Mouse (Mus musculus): ENCODE measurements around the gene Foxj1. TPM values are rescaled to one million over a fixed set of nuclear protein-coding genes. Genes with fewer than 3 reads are reported as not detected.

The Foxj1 gene
- polyA plus RNA-seq, 1 experiment from 2014 or later, result 4.4 TPM

GRCm38 (mm10) chr11:116311169-116311568, 24.0 kb downstream of the Foxj1 start:
- DNase-seq (ENCODE audit: extremely low spot score, low spot score), result no peak
- WGBS, result 71% methylated on average over 8 of the region's 8 CpGs

GRCm38 (mm10) chr11:116309601-116310000, 25.6 kb downstream of the Foxj1 start:
- no peak for DNase-seq (ENCODE audit: extremely low spot score, low spot score)
- WGBS, result 80% methylated on average over 3 of the region's 3 CpGs
- Histone ChIP-seq H3K4me3 (no peak overlapping the region), H3K4me1 (peaks cover 13% of the 10 kb centered on the region), H3K9me3 (no peaks in the 10 kb centered on the region), H3K27ac (no peak overlapping the region), H3K27me3 (ENCODE audit: poor library complexity, severe bottlenecking) (peaks cover 13% of the 10 kb centered on the region; the same call in 1 of the 2 replicates), H3K36me3 (replicated peaks) (peaks cover 8% of the 10 kb centered on the region)

More at GRCm38 (mm10) chr11:116311169-116311568, 24.0 kb downstream of the Foxj1 start:
- Histone ChIP-seq H3K4me3 (no peak overlapping the region), H3K27ac (no peak overlapping the region), H3K9me3 (no peaks in the 10 kb centered on the region), H3K36me3 (replicated peaks) (no peaks in the 10 kb centered on the region), H3K27me3 (ENCODE audit: poor library complexity, severe bottlenecking) (peaks cover 13% of the 10 kb centered on the region; the same call in 1 of the 2 replicates), H3K4me1 (peaks cover 15% of the 10 kb centered on the region)

GRCm38 (mm10) chr11:116307762-116308531, 27.3 kb downstream of the Foxj1 start:
- H3K27me3 ChIP-seq (ENCODE audit: poor library complexity, severe bottlenecking), result peaks cover 13% of the 10 kb centered on the region; the same call in 1 of the 2 replicates
- 92% methylated on average over 12 of the region's 12 CpGs for WGBS
- DNase-seq (ENCODE audit: extremely low spot score, low spot score), result no peak
- no peaks in the 10 kb centered on the region for H3K9me3 ChIP-seq
- no peak overlapping the region for H3K27ac ChIP-seq
- no peak overlapping the region for H3K4me3 ChIP-seq
- H3K4me1 ChIP-seq, result peaks cover 13% of the 10 kb centered on the region
- peaks cover 24% of the 10 kb centered on the region for H3K36me3 ChIP-seq (replicated peaks)

GRCm38 (mm10) chr11:116307019-116307725, 28.0 kb downstream of the Foxj1 start, which contains the start of gene Exoc7:
Gene Exoc7, minus strand, starts transcription at chr11:116307233.
- Histone ChIP-seq H3K4me3 (peak within 1 kb of the TSS; percentile 82), H3K36me3 (replicated peaks) (peaks cover 32% of the 10 kb centered on the region), H3K27ac (peak within 1 kb of the TSS; percentile 85), H3K27me3 (ENCODE audit: poor library complexity, severe bottlenecking) (peaks cover 13% of the 10 kb centered on the region; the same call in 1 of the 2 replicates), H3K9me3 (no peaks in the 10 kb centered on the region), H3K4me1 (peaks cover 13% of the 10 kb centered on the region)
- 86% methylated on average over 10 of the region's 10 CpGs for WGBS
- DNase-seq (ENCODE audit: extremely low spot score, low spot score), result no peak

- Histone ChIP-seq H3K4me1 (peaks cover 13% of the 10 kb centered on the region), H3K27ac (peak overlapping the region; percentile 85), H3K27me3 (ENCODE audit: poor library complexity, severe bottlenecking) (peaks cover 13% of the 10 kb centered on the region; the same call in 1 of the 2 replicates), H3K9me3 (no peaks in the 10 kb centered on the region), H3K4me3 (peak overlapping the region; percentile 82), H3K36me3 (replicated peaks) (peaks cover 40% of the 10 kb centered on the region)
- 2% methylated on average over 53 of the region's 53 CpGs for WGBS
- peak; percentile 96 for DNase-seq (ENCODE audit: extremely low spot score, low spot score)
Measured at GRCm38 (mm10) chr11:116306126-116306982, 28.8 kb downstream of the Foxj1 start.

GRCm38 (mm10) chr11:116305423-116305822, 29.8 kb downstream of the Foxj1 start:
- Histone ChIP-seq H3K4me3 (peak overlapping the region; percentile 82), H3K9me3 (no peaks in the 10 kb centered on the region), H3K27ac (no peak overlapping the region), H3K36me3 (replicated peaks) (peaks cover 49% of the 10 kb centered on the region), H3K27me3 (ENCODE audit: poor library complexity, severe bottlenecking) (peaks cover 13% of the 10 kb centered on the region; the same call in 1 of the 2 replicates), H3K4me1 (peaks cover 13% of the 10 kb centered on the region)
- no peak for DNase-seq (ENCODE audit: extremely low spot score, low spot score)
- 93% methylated on average over 2 of the region's 2 CpGs for WGBS

GRCm38 (mm10) chr11:116298621-116299020, 36.6 kb downstream of the Foxj1 start:
- Histone ChIP-seq H3K9me3 (no peaks in the 10 kb centered on the region), H3K27me3 (ENCODE audit: poor library complexity, severe bottlenecking) (no peaks in the 10 kb centered on the region), H3K4me1 (no peaks in the 10 kb centered on the region), H3K27ac (no peak overlapping the region), H3K36me3 (replicated peaks) (peaks cover 96% of the 10 kb centered on the region), H3K4me3 (no peak overlapping the region)
- 91% methylated on average over 6 of the region's 6 CpGs for whole genome bisulfite sequencing
- no peak for DNase-seq (ENCODE audit: extremely low spot score, low spot score)

GRCm38 (mm10) chr11:116298221-116298620, 37.0 kb downstream of the Foxj1 start:
- Histone ChIP-seq H3K27ac (no peak overlapping the region), H3K36me3 (replicated peaks) (peaks cover 96% of the 10 kb centered on the region), H3K9me3 (no peaks in the 10 kb centered on the region), H3K4me1 (no peaks in the 10 kb centered on the region), H3K27me3 (ENCODE audit: poor library complexity, severe bottlenecking) (no peaks in the 10 kb centered on the region), H3K4me3 (no peak overlapping the region)
- DNase-seq (ENCODE audit: extremely low spot score, low spot score), result no peak
- WGBS, result 92% methylated on average over 11 of the region's 11 CpGs

- no peaks in the 10 kb centered on the region for H3K27me3 ChIP-seq (ENCODE audit: poor library complexity, severe bottlenecking)
- no peaks in the 10 kb centered on the region for H3K4me1 ChIP-seq
- H3K4me3 ChIP-seq, result no peak overlapping the region
- DNase-seq (ENCODE audit: extremely low spot score, low spot score), result no peak
- H3K36me3 ChIP-seq (replicated peaks), result peaks cover 95% of the 10 kb centered on the region
- WGBS, result 89% methylated on average over 3 of the region's 3 CpGs
- no peak overlapping the region for H3K27ac ChIP-seq
- H3K9me3 ChIP-seq, result no peaks in the 10 kb centered on the region
Measured at GRCm38 (mm10) chr11:116297017-116297416, 38.2 kb downstream of the Foxj1 start.

GRCm38 (mm10) chr11:116296191-116296734, 38.9 kb downstream of the Foxj1 start:
- WGBS, result 86% methylated on average over 8 of the region's 8 CpGs

GRCm38 (mm10) chr11:116294319-116294718, 40.9 kb downstream of the Foxj1 start:
- H3K36me3 ChIP-seq (replicated peaks), result peaks cover 93% of the 10 kb centered on the region
- peak; percentile 64 for DNase-seq (ENCODE audit: extremely low spot score, low spot score)

More at GRCm38 (mm10) chr11:116296191-116296734, 38.9 kb downstream of the Foxj1 start:
- Histone ChIP-seq H3K4me3 (no peak overlapping the region), H3K9me3 (no peaks in the 10 kb centered on the region), H3K27ac (no peak overlapping the region), H3K27me3 (ENCODE audit: poor library complexity, severe bottlenecking) (no peaks in the 10 kb centered on the region), H3K4me1 (no peaks in the 10 kb centered on the region), H3K36me3 (replicated peaks) (peaks cover 93% of the 10 kb centered on the region)
- no peak for DNase-seq (ENCODE audit: extremely low spot score, low spot score)

More at GRCm38 (mm10) chr11:116294319-116294718, 40.9 kb downstream of the Foxj1 start:
- Histone ChIP-seq H3K27ac (0 out of 2 replicates have a peak overlapping the region, but pooled peaks have one; percentile 9), H3K4me3 (no peak overlapping the region), H3K4me1 (no peaks in the 10 kb centered on the region), H3K27me3 (ENCODE audit: poor library complexity, severe bottlenecking) (no peaks in the 10 kb centered on the region), H3K9me3 (no peaks in the 10 kb centered on the region)
- WGBS, result 39% methylated on average over 5 of the region's 5 CpGs
